Mouse (Mus musculus) forebrain, embryonic 14.5 days (tissue): Measurements from ENCODE around the gene Cldn6. TPM values are rescaled to one million over a fixed set of nuclear protein-coding genes. Genes with fewer than 3 reads are reported as not detected.

Source experiments
- ATAC-seq: fragments of 200-750 bp; cut with Nextera tagmentation; 2 replicates; pipeline ENCODE4 v1.8.0; 2017; ENCODE audit warnings: mild to moderate bottlenecking, moderate library complexity
- DNase-seq: peaks from one replicate; pipeline ENCODE4 v3.0.0-alpha.2; 2015; ENCODE audit warnings: low spot score
- H3K27ac ChIP-seq: fragments of 300-500 bp; sonication (generic); 2 replicates; pipeline ENCODE4 v1.5.1; 2014; ENCODE audit warnings: low read depth, mild to moderate bottlenecking, control low read depth, low read length, moderate library complexity
- H3K27me3 ChIP-seq: fragments of 300-500 bp; sonication (generic); replicated peaks from 2 replicates; pipeline ENCODE4 v1.6.1; 2014; ENCODE audit warnings: low read length, control low read depth, mixed read lengths; ENCODE audit not compliant: control insufficient read depth, insufficient read depth
- H3K36me3 ChIP-seq: fragments of 300-500 bp; sonication (generic); 2 replicates; pipeline ENCODE4 v1.6.1; 2014; ENCODE audit warnings: low read length, control low read depth; ENCODE audit not compliant: control insufficient read depth, insufficient read depth
- H3K4me1 ChIP-seq: fragments of 300-500 bp; sonication (generic); 2 replicates; pipeline ENCODE4 v1.6.1; 2014; ENCODE audit warnings: antibody characterized with exemption, low read length, control low read depth; ENCODE audit not compliant: control insufficient read depth, insufficient read depth
- H3K4me2 ChIP-seq: fragments of 300-500 bp; sonication (generic); 2 replicates; pipeline ENCODE4 v1.6.1; 2014; ENCODE audit warnings: mild to moderate bottlenecking, control low read depth, low read length
- H3K4me3 ChIP-seq: fragments of 300-500 bp; sonication (generic); 2 replicates; pipeline ENCODE4 v1.5.1; 2014; ENCODE audit warnings: low read depth, low read length, control low read depth
- H3K9ac ChIP-seq: fragments of 300-500 bp; sonication (generic); 2 replicates; pipeline ENCODE4 v1.6.1; 2014; ENCODE audit warnings: mild to moderate bottlenecking, low read length, control low read depth, moderate library complexity
- H3K9me3 ChIP-seq: fragments of 300-500 bp; sonication (generic); replicated peaks from 2 replicates; pipeline ENCODE4 v1.6.1; 2016; ENCODE audit warnings: low read length, control low read depth, mixed read lengths; ENCODE audit not compliant: control insufficient read depth
- WGBS: fragments of 180-500 bp; shearing (Covaris S2); extraction: QIAGEN DNeasy Blood & Tissue Kit; methylation state at CpG from one replicate; pipeline ENCODE4 v1.1.7; 2014; 5-methylcytosine and 5-hydroxymethylcytosine counted together
- polyA plus RNA-seq: library from polyadenylated mRNA; unstranded; fragments of >200 nt; fragmentation: Nextera tagmentation; extraction: Ambion mirVana; gene quantifications from 2 replicates; pipeline ENCODE4 v1.2.1, GENCODE M21; 2014

Cldn6 gene
- polyA plus RNA-seq, 1 experiment from 2014 or later: 0.24 TPM

DNA sequence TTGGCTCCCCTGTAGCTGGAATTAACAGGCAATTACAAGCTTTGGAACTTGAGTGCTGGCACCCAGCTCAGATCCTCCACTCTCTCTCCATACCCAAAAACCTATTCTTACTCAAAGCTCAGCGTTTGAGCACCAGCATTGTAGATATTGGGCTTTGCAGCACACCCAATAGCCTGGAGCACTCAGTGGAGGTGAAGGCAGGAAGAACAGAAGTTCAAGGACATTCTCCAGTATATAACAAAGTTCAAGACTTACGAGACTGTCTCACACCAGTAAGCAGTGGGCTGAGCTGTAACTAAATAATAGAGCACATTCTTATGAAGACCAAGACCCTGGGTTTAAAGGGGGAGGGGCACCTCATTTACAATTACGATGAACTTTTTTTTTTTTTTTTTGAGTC is 6.3 kb upstream of the Cldn6 start:
- H3K27me3 ChIP-seq: peaks cover 16% of the 10 kb centered on the region; the same call in 1 of the 2 replicates
- no peak overlapping the region for H3K9ac ChIP-seq
- 68% methylated on average over 3 of the region's 3 CpGs for WGBS
- H3K27ac ChIP-seq: no peak overlapping the region
- H3K4me1 ChIP-seq: peaks cover 19% of the 10 kb centered on the region
- H3K9me3 ChIP-seq: no peaks in the 10 kb centered on the region
- no peak overlapping the region for H3K4me3 ChIP-seq
- ATAC-seq (no peak), DNase-seq (no peak)
- H3K36me3 ChIP-seq: peaks cover 24% of the 10 kb centered on the region
- H3K4me2 ChIP-seq: peak overlapping the region; percentile 73; the same call in 1 of the 2 replicates

DNA sequence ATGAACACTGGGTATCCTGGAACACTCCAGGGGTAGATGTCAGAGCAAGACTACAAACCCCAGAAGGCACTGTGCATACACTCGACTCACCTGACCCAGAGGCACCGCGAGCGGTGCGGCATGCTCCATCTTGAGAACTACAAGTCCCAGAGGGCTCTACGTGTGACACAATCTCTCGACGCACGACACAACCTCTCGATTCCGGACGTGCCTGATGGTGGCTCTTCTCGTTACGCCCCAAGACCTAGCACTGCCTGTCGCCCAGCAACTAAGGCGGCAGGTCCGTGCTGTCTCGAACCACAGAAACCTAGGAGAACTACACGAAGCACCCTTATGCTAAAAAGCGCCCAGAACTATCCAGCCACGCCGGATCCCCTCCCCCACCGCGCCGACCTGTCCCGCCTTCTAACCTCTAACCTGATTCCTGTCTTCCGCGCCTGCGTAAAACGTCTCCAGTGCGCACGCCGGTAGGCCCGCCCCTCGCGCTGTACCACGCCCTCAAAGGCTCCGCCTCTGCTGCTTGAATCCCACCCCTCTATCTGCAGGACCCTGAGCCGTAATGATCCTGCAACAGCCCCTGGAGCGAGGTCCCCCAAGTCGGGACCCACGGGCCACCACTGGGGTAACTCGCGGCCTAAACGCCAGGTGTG is 5.5 kb upstream of the Cldn6 start, which contains the start of the genes Hcfc1r1 and Thoc6:
Gene Hcfc1r1, plus strand, starts transcription at position 173 of the 650 bp plus-strand sequence.
Gene Thoc6, minus strand, starts transcription at position 459 of the 650 bp plus-strand sequence.
- Histone ChIP-seq H3K27ac (peak within 1 kb of the TSS; percentile 74; the same call in 1 of the 2 replicates), H3K9me3 (no peaks in the 10 kb centered on the region), H3K4me3 (peak within 1 kb of the TSS; percentile 52), H3K9ac (peak within 1 kb of the TSS; percentile 71), H3K4me2 (peak within 1 kb of the TSS; percentile 73), H3K4me1 (peaks cover 19% of the 10 kb centered on the region), H3K27me3 (peaks cover 18% of the 10 kb centered on the region), H3K36me3 (peaks cover 18% of the 10 kb centered on the region)
- ATAC-seq (peak; percentile 95), DNase-seq (peak; percentile 98)
- WGBS: under 1% methylated on average over 45 of the region's 45 CpGs

DNA sequence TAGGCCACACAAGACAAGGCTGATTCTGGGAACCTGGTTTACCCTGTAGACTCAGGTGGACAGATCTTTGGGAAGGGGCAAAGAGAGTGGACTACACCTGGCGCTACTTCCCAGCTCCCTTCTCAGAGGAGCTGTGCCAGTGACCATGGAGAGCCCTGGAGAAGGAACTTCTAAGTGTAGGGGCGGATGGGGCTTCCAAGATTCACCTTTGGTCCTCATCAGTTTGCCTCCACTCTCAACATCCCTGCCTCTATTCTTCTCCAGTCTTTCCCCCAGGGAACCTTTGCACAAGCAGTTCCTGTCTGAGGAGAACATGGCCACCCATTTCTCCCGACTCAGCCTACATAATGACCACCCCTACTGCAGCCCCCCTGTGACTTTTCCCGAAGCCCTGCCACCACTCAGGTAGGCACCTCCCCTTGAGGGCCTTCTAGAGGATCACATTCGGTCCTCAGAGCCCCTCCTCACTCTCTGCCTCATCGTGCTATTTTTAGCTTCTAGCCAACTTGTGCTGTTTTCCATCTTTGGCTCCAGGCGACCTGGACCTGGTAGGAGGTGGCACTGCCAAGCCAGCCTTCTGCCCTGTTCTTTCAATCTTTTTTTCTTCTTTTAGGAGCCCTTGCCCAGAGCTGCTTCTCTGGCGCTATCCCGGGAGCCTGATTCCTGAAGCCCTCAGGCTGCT is 4.6 kb upstream of the Cldn6 start:
- peaks cover 9% of the 10 kb centered on the region for H3K36me3 ChIP-seq
- H3K4me1 ChIP-seq: peaks cover 19% of the 10 kb centered on the region
- WGBS: 56% methylated on average over 9 of the region's 9 CpGs

DNA sequence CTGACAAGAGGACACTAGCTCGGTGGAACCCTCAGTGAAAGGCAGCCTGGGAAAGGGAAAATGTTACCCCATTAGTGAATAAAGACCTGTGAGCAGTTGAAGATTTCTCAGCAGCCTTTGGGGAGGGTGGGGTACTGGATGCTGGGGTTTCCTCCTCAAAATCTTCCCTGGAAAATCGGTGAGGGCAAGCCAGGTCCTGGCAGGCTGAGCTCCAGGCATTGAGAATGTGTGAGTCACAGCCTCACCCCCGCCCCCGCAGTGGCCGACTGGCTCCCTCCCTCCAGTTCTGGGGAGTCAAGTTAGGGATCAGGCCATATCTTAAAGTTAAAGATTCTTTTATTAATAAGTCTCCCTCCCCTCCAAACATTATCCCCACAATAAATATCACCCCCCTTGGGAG is 3.9 kb upstream of the Cldn6 start:
- H3K27me3 ChIP-seq: peaks cover 34% of the 10 kb centered on the region
- H3K4me3 ChIP-seq: no peak overlapping the region

More for the DNA sequence above, 4.6 kb upstream of the Cldn6 start:
- Histone ChIP-seq H3K4me3 (peak overlapping the region; percentile 52), H3K4me2 (peak overlapping the region; percentile 73), H3K27me3 (peaks cover 27% of the 10 kb centered on the region), H3K9me3 (no peaks in the 10 kb centered on the region), H3K27ac (no peak overlapping the region), H3K9ac (peak overlapping the region; percentile 71)
- DNase-seq: no peak
- ATAC-seq: no peak; the same call in 1 of the 2 replicates

DNA sequence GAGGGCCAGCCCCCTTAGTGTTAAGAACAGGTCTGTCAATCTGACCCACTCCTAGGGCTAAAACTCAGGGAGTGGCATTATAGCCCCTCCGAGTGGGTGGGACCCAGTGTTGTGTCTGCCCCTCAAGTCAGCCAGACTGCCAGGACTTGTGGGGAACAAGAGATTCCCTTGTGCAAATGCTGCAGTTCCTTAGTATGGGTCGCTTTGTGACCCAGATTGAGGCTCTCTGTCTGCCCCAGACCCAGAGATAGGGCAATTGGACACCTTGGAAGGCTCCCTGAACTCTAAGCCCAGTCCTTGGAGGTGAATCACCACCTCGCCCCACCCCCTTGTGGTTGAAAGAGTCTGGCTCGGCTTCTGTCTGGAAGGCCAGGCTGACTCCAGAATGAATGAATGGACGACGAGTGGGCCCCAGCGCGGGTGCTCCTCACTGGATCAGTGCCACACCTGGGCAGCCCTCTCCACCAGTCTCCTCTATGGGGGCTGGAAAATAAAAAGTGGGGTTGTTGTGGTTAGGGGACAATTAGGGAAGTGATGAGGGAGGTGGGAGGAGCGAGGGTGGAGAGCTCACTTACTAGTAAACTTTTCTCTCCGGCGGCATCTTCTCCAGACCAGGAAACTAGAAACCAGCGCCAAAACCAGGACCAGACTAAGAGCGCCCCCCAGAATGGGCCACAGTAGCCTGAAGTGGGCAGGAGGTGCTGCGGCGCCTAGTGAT is 3.3 kb upstream of the Cldn6 start:
- peak overlapping the region; percentile 93 for H3K4me2 ChIP-seq
- 10% methylated on average over 15 of the region's 15 CpGs for WGBS
- peaks cover 40% of the 10 kb centered on the region for H3K27me3 ChIP-seq
- H3K36me3 ChIP-seq: no peaks in the 10 kb centered on the region
- ATAC-seq (no peak), DNase-seq (no peak)
- H3K27ac ChIP-seq: no peak overlapping the region
- peaks cover 19% of the 10 kb centered on the region for H3K4me1 ChIP-seq
- peak overlapping the region; percentile 45 for H3K4me3 ChIP-seq
- H3K9ac ChIP-seq: 0 out of 2 replicates have a peak overlapping the region, but pooled peaks have one; percentile 60
- H3K9me3 ChIP-seq: no peaks in the 10 kb centered on the region

More for the DNA sequence above, 3.9 kb upstream of the Cldn6 start:
- 57% methylated on average over 5 of the region's 5 CpGs for WGBS
- DNase-seq: no peak
- no peak for ATAC-seq
- H3K9me3 ChIP-seq: no peaks in the 10 kb centered on the region
- H3K27ac ChIP-seq: no peak overlapping the region
- peaks cover 19% of the 10 kb centered on the region for H3K4me1 ChIP-seq
- no peak overlapping the region for H3K9ac ChIP-seq
- 0 out of 2 replicates have a peak, but pooled peaks cover 2% of the 10 kb centered on the region for H3K36me3 ChIP-seq
- H3K4me2 ChIP-seq: no peak overlapping the region

DNA sequence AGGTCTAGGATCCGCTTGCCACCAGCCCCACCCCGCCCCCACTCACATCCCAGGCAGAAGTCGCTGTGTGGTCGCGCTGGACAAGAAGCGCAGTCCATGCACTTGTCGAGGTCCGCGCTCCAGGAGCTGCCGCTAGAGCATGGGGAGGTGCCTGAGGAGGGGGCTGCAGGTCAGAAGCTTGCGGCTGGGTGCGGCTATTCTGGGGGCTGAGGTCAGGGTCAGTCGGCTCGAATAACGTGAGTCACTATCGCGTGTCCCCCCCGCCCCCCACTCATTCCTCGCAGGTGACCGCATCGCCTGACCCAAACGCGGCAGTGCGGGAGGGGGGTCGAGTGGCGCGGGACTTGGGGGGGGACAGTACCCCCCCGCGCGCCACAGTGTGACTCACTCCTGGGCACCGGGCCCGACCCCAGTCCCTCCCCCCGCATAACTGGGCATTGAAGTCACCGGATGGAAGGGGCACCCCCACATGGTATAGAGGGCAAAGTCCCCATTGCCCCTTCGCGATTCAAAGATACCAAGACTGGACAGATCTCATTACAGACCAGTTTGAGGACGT is 2.5 kb upstream of the Cldn6 start:
- peak overlapping the region; percentile 60 for H3K9ac ChIP-seq
- H3K27me3 ChIP-seq: peaks cover 48% of the 10 kb centered on the region
- peak overlapping the region; percentile 45 for H3K4me3 ChIP-seq
- H3K27ac ChIP-seq: no peak overlapping the region
- H3K9me3 ChIP-seq: no peaks in the 10 kb centered on the region
- DNase-seq (no peak), ATAC-seq (no peak)
- peak overlapping the region; percentile 93 for H3K4me2 ChIP-seq
- H3K36me3 ChIP-seq: no peaks in the 10 kb centered on the region
- WGBS: 0% methylated on average over 33 of the region's 37 CpGs
- H3K4me1 ChIP-seq: peaks cover 19% of the 10 kb centered on the region

DNA sequence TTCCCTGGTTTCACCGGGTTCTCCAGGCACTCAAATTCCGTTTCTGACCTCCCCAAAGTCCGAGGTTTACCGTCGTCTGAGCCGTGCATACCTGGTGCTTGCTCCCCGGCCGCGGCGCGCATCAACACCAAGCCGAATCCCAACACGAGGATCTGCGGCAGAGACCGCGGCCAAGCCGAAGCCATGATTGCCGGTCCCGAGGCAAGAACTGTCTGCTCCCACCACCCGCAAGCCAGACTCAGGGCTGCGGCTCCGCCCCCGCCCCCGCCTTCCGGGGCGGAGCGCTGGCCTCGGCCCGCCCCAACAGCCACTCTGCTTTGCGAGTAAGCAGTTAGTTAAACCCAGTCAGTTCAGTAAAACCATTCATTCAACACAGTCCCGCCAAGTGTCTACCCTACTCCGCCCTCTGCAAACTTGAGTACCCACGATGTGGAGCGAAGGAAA is 1.8 kb upstream of the Cldn6 start, which contains the start of gene Tnfrsf12a:
Gene Tnfrsf12a, minus strand, starts transcription at position 233 of the 444 bp plus-strand sequence.
- Histone ChIP-seq H3K9me3 (no peaks in the 10 kb centered on the region), H3K4me1 (peaks cover 19% of the 10 kb centered on the region), H3K27ac (no peak within 1 kb of the TSS), H3K4me2 (peak within 1 kb of the TSS; percentile 93), H3K4me3 (peak within 1 kb of the TSS; percentile 45), H3K9ac (peak within 1 kb of the TSS; percentile 60), H3K36me3 (no peaks in the 10 kb centered on the region), H3K27me3 (peaks cover 48% of the 10 kb centered on the region)
- DNase-seq (peak; percentile 86), ATAC-seq (peak; percentile 41)
- under 1% methylated on average over 34 of the region's 34 CpGs for WGBS

DNA sequence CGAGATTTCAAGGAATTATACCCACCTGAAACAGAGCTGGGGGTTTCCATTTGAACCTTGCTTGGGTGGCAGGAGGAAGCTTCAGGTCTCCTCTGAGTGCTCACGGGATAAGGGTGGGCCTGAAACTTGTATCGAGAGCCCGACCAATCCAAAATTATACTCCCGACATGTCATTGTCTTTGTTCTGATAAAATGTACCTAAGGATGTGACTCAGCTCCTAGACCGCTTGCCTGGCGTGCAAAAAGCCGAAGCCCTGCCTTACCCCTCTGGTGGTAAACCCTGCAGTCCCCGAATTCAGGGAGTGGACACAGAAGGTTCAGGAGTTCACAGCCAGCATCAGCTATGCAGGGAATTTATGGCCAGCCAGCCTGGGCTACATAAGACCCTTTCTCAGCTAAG is 1.3 kb downstream of the Cldn6 start:
- no peak for ATAC-seq
- DNase-seq: no peak
- Histone ChIP-seq H3K4me2 (no peak overlapping the region), H3K4me1 (peaks cover 17% of the 10 kb centered on the region), H3K27ac (no peak overlapping the region), H3K27me3 (peaks cover 53% of the 10 kb centered on the region), H3K9me3 (no peaks in the 10 kb centered on the region), H3K9ac (no peak overlapping the region), H3K4me3 (no peak overlapping the region), H3K36me3 (no peaks in the 10 kb centered on the region)
- WGBS: 77% methylated on average over 9 of the region's 9 CpGs
